Mouse (Mus musculus): ENCODE data around the gene 2010005H15Rik. TPM values are rescaled to one million over a fixed set of nuclear protein-coding genes. Genes with fewer than 3 reads are reported as not detected.
"Not testable (repeated sequence)": the region's sequence is repeated elsewhere in the genome, so short reads cannot be mapped to it uniquely, and the experiment has no call there.

Gene 2010005H15Rik
- polyA plus RNA-seq, 1 experiment from 2014 or later: not detected

- H3K27me3 ChIP-seq (ENCODE audit: control insufficient read depth, insufficient read depth, low read length); H3K9ac ChIP-seq (ENCODE audit: low read length); H3K4me3 ChIP-seq (ENCODE audit: control insufficient read depth in 1 of 2, insufficient read depth in 1 of 2, low read depth in 1 of 2, low read length in 2 of 2); H3K9me3 ChIP-seq (ENCODE audit: control insufficient read depth, low read length); H3K4me1 ChIP-seq (ENCODE audit: control insufficient read depth in 2 of 2, insufficient read depth in 2 of 2, low read length in 2 of 2); ATAC-seq (ENCODE audit: insufficient number of reproducible peaks, insufficient read depth, low FRiP score, low read depth); H3K4me2 ChIP-seq (ENCODE audit: low read length); H3K27ac ChIP-seq (replicated peaks in 1 of 2; ENCODE audit: control insufficient read depth in 1 of 2, insufficient read depth in 1 of 2, low read depth in 2 of 2, low read length in 2 of 2); H3K36me3 ChIP-seq (ENCODE audit: control insufficient read depth, insufficient read depth, low read length): not testable (repeated sequence)
These were observed 39.3 kb downstream of the 2010005H15Rik start for GRCm38 (mm10) chr16:36260585-36260984.

DNA sequence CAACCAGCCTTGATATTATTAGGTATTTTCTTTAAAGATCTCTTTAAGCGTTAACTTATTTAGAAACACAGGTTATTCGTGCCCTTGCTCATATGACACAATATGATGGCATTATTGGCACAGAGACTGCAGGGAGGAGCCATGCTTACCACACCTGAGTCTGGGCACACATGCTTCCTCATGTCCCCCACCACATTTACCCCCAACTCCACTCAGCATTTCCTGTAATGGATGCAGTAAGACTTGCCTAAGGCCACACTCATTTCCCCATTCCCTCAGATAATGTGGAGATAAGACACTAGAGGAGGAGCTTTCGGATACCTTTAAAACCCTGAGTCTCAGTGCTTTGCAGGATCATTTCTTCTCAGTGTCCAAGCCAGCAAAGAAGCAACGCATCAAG lies 55.5 kb downstream of the 2010005H15Rik start, which contains the start of gene Stfa1:
Gene Stfa1, plus strand, starts transcription at position 156 of the 400 bp plus-strand sequence.
- H3K4me1 ChIP-seq (ENCODE audit: control insufficient read depth in 2 of 2, insufficient read depth in 2 of 2, low read length in 2 of 2); H3K36me3 ChIP-seq (ENCODE audit: control insufficient read depth, insufficient read depth, low read length); H3K9ac ChIP-seq (ENCODE audit: low read length); H3K4me2 ChIP-seq (ENCODE audit: low read length); H3K27me3 ChIP-seq (ENCODE audit: control insufficient read depth, insufficient read depth, low read length); H3K4me3 ChIP-seq (ENCODE audit: control insufficient read depth in 1 of 2, insufficient read depth in 1 of 2, low read depth in 1 of 2, low read length in 2 of 2); H3K27ac ChIP-seq (replicated peaks in 1 of 2; ENCODE audit: control insufficient read depth in 1 of 2, insufficient read depth in 1 of 2, low read depth in 2 of 2, low read length in 2 of 2); ATAC-seq (ENCODE audit: insufficient number of reproducible peaks, insufficient read depth, low FRiP score, low read depth); H3K9me3 ChIP-seq (ENCODE audit: control insufficient read depth, low read length): not testable (repeated sequence)
- WGBS: 79% methylated on average over 4 of the region's 4 CpGs

DNA sequence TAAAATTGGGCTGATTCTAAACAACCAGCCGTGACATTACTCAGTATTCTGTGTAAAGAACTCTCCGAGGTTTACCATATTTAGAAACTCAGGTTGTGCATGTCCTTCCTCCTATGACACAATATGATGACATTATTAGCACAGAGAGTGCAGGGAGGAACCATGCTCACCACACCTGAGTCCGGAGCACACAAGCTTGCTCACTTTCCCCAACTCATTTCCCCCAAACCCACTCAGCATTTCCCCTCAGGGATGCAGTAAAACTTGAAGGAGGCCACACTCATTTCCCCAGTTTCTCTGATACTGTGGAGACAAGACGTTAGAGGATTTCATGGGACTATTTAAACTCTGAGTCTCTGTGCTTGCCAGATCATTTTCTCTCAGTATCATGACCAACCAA lies 67.9 kb downstream of the 2010005H15Rik start:
- Histone ChIP-seq H3K9me3 (ENCODE audit: control insufficient read depth, low read length) (no peaks in the 10 kb centered on the region), H3K4me1 (ENCODE audit: control insufficient read depth in 2 of 2, insufficient read depth in 2 of 2, low read length in 2 of 2) (no peaks in the 10 kb centered on the region), H3K4me3 (ENCODE audit: control insufficient read depth in 1 of 2, insufficient read depth in 1 of 2, low read depth in 1 of 2, low read length in 2 of 2) (no peak overlapping the region), H3K27ac (replicated peaks in 1 of 2; ENCODE audit: control insufficient read depth in 1 of 2, insufficient read depth in 1 of 2, low read depth in 2 of 2, low read length in 2 of 2) (no peak overlapping the region), H3K36me3 (ENCODE audit: control insufficient read depth, insufficient read depth, low read length) (no peaks in the 10 kb centered on the region), H3K9ac (ENCODE audit: low read length) (no peak overlapping the region), H3K27me3 (ENCODE audit: control insufficient read depth, insufficient read depth, low read length) (no peaks in the 10 kb centered on the region), H3K4me2 (ENCODE audit: low read length) (no peak overlapping the region)
- 75% methylated on average over 4 of the region's 4 CpGs for WGBS
- no peak for ATAC-seq (ENCODE audit: insufficient number of reproducible peaks, insufficient read depth, low FRiP score, low read depth)

Other genes starting within 250 kb of the 2010005H15Rik start
- gene Kpna1, start 242.7 kb upstream of the 2010005H15Rik start, polyA plus RNA-seq (2014; fragmentation: Nextera tagmentation; extraction: Ambion mirVana): 46.0 and 49.8 TPM in 2 replicates
- 7.8 and 7.9 TPM in 2 replicates for gene Wdr5b, start 180.3 kb upstream of the 2010005H15Rik start, polyA plus RNA-seq (2014; fragmentation: Nextera tagmentation; extraction: Ambion mirVana)
- gene Fam162a, start 149.9 kb upstream of the 2010005H15Rik start, polyA plus RNA-seq (2014; fragmentation: Nextera tagmentation; extraction: Ambion mirVana): 997 and 1,000 TPM in 2 replicates
- 76.2 and 77.5 TPM in 2 replicates for gene Ccdc58, start 149.8 kb upstream of the 2010005H15Rik start, polyA plus RNA-seq (2014; fragmentation: Nextera tagmentation; extraction: Ambion mirVana)
- not detected in 2 replicates for gene Csta1, start 90.2 kb upstream of the 2010005H15Rik start, polyA plus RNA-seq (2014; fragmentation: Nextera tagmentation; extraction: Ambion mirVana)
- 0.57 TPM in 1 of 2 replicates, not detected in the other for gene Stfa2l1, start 64.7 kb upstream of the 2010005H15Rik start, polyA plus RNA-seq (2014; fragmentation: Nextera tagmentation; extraction: Ambion mirVana)
- 2.0 TPM in 1 of 2 replicates, not detected in the other for gene Gm5483, start 37.3 kb upstream of the 2010005H15Rik start, polyA plus RNA-seq (2014; fragmentation: Nextera tagmentation; extraction: Ambion mirVana)
- gene Gm5416, start 11.1 kb upstream of the 2010005H15Rik start, polyA plus RNA-seq (2014; fragmentation: Nextera tagmentation; extraction: Ambion mirVana): not detected in 2 replicates
- 1.1 and 3.9 TPM in 2 replicates for gene Stfa1, start 55.5 kb downstream of the 2010005H15Rik start, polyA plus RNA-seq (2014; fragmentation: Nextera tagmentation; extraction: Ambion mirVana)
- not detected in 2 replicates for gene BC117090, start 112.9 kb downstream of the 2010005H15Rik start, polyA plus RNA-seq (2014; fragmentation: Nextera tagmentation; extraction: Ambion mirVana)
- gene BC100530, start 146.3 kb downstream of the 2010005H15Rik start, polyA plus RNA-seq (2014; fragmentation: Nextera tagmentation; extraction: Ambion mirVana): 1.0 and 2.2 TPM in 2 replicates
- gene Stfa2, start 187.0 kb downstream of the 2010005H15Rik start, polyA plus RNA-seq (2014; fragmentation: Nextera tagmentation; extraction: Ambion mirVana): not detected in 2 replicates
- gene Stfa3, start 233.9 kb downstream of the 2010005H15Rik start, polyA plus RNA-seq (2014; fragmentation: Nextera tagmentation; extraction: Ambion mirVana): not detected in 2 replicates

Measured in heart, embryonic 14.5 days (tissue).